Mouse (Mus musculus): Measurements from ENCODE around the gene Zc3h7b. TPM values are rescaled to one million over a fixed set of nuclear protein-coding genes. Genes with fewer than 3 reads are reported as not detected.

The Zc3h7b gene
- total RNA-seq, 4 experiments from 2014 or later: 61.4 to 72.3 (median 65.5) TPM

DNA sequence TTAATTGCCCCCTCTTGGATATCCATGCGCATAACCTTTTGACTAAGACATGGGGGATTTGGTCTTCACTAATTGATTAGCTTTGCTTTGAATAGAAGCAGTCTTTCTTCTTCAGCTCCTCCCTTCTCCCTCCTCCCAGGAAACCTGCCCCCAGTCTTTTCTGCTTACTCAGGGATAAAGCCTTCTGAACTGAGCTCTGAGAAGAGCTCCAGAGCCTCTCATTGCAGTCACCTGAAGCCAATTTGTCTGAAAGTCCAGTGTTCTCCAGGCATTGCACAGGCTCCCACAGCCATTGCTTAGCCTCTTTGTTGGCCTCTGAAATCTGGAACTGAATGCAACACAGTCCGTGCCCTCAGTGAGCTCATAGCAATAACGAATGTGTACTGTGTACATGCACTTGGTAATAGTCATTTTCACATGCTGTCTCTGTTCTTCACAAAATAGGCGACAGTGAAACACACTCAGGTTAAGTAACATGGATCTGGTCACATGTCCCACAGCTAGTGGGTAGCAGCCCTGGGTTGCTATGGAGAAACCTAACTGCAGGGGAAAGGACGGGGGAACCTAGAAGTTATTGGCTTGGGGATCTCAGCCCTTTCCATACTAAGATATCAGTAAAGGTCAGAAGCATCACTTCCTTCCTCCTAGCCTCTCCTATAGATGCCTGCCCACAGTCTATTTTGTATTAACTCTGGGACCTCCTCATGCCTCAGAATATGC lies 69.3 kb downstream of the Zc3h7b start:
- DNase-seq (ENCODE audit: low spot score): no peak

DNA sequence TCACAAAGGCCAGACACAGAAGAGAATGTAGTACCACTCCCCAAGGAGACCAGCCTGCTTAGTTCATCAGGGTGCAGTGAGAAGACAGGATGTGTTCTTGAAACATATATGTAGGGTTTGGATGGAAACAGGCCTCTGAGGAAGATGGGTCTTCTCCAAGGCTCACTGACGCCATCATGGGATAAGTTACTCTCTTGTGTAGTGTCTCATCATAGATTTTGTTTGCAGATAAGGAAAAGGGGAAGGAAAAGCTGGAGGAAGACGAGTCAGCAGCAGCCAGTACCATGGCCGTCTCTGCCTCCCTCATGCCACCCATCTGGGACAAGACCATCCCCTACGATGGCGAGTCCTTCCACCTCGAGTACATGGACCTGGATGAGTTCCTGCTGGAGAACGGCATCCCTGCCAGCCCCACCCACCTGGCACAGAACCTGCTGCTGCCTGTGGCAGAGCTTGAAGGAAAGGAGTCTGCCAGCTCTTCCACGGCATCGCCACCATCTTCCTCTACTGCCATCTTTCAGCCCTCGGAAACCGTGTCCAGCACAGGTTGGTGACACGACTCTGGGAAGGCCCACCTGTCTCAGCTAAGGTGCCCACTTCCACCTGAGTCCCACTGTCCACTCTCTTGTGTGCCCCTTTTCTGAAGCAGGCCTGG lies 70.0 kb downstream of the Zc3h7b start:
- no peak for DNase-seq (ENCODE audit: low spot score)

DNA sequence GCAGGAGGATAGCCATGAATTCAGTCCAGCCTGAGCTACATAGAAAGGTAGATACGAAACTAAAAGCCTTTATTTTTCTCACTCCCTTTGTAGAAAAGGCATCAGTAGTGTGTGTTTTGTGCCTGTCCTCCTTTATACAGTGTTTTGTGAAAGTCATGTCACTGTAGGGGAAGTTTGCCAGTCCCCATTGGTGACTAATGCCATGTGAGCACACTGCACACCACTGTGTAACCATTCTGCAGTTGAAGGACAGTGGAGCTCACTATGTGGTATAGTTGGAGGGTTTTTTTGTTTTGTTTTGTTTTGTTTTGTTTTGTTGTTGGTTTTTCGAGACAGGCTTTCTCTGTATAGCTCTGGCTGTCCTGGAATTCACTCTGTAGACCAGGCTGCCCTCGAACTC lies 73.5 kb downstream of the Zc3h7b start:
- no peak for DNase-seq (ENCODE audit: low spot score)

DNA sequence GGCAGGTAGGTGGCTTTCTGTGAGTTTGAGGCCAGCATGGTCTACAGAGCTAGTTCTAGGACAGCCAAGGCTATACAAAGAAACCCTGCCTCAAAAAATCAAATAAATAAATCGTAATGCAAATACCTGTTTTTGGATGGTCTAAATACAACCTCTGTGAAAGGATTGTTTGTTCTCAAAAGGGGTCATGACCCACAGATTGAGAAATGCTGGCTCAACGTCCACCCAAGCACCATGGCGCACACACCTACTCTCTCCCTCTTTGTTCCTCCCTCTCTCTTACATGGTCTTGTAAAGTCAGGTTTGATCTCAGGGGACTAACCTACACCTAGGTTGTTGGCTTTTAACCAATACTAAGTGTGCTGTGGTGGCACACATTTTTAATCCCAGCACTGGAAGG lies 77.8 kb downstream of the Zc3h7b start:
- no peak for DNase-seq (ENCODE audit: low spot score)

DNA sequence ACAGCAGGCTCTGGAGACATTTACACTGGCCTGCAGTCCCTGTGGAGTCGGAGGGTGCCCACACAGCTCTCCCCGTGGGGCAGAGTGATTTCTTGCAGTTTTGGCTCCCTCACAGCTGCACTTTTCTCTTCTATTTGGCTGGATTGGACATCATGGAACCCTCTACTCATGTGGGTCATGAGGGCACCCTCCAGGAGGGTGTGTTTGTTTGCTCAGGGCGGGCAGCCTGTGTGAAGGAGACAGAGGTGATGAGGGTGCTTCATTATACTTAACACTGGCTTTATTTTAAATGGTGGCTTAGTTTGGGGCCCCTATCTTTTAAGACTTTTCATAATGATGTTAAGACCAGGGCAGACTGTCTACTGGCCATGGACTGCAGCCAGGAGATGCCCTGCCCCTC lies 80.0 kb downstream of the Zc3h7b start:
- DNase-seq (ENCODE audit: low spot score): no peak

DNA sequence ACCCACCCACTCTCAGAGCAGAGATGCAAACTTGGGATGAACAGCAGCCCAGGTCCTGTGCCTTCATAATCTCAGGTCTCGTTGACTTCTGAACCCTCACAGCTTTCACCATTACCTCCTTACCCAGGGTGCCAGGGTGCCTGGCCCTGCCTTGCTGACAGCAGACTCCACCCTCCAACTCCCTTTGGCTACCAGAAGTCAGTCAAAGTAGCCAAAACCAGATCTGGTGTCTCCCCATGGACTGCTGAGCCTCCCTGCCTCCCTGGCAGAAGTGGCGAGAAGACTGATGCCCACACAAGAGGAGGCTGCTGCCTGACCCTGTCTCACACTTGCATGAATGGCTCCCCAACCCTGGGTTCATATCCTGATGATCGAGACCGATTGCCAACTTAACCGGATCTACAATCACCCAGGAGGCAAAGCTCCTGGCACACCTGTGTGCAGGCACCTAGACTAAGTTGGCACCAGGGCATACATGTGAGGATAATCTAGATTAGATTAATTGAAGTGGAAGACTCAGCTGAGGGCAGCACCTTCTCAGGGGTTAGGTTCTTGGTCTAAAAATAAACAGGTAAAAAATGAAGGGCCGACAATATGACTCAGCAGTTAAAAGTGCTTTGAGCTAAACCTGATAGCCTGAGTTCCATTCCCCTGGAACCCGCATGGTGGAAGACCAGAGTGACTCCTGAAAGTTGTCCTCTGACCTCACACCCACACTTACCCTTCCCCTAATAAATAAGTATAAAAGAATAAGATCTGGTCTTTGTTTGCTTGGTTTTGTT lies 83.8 kb downstream of the Zc3h7b start:
- DNase-seq (ENCODE audit: low spot score): no peak

DNA sequence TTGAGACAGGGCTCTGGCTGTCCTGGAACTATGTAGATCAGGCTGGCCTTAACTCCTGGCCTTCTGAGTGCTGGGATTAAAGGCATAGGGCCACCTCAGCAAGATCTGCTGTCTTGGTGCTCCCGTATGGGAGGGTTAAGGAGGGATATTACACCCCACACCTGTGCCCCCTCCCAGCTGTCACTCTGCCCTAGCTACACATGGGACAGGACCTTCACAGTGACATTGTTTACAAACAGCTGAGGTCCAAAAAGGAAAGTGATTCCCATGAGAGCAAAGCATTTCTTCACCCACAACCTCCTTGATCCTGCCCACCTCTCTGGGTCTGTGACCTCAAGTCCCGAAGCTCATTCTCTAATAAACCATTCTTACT lies 84.3 kb downstream of the Zc3h7b start:
- DNase-seq (ENCODE audit: low spot score): no peak

DNA sequence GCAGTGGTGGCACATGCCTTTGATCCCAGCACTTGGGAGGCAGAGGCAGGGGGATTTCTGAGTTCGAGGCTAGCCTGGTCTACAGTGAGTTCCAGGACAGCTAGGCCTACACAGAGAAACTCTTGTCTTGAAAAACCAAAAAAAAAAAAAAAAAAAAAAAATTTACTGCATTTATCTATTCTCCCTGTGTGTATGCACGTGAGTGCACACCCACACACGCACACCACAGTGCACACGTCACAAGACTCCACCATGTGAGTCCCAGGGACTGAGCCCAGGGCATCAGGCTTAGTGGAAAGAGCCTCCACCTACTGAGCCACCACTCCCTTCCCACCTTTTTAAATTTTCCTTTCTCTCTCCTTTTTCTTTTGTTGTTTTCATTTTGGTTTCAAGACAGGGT lies 85.7 kb downstream of the Zc3h7b start:
- no peak for DNase-seq (ENCODE audit: low spot score)

DNA sequence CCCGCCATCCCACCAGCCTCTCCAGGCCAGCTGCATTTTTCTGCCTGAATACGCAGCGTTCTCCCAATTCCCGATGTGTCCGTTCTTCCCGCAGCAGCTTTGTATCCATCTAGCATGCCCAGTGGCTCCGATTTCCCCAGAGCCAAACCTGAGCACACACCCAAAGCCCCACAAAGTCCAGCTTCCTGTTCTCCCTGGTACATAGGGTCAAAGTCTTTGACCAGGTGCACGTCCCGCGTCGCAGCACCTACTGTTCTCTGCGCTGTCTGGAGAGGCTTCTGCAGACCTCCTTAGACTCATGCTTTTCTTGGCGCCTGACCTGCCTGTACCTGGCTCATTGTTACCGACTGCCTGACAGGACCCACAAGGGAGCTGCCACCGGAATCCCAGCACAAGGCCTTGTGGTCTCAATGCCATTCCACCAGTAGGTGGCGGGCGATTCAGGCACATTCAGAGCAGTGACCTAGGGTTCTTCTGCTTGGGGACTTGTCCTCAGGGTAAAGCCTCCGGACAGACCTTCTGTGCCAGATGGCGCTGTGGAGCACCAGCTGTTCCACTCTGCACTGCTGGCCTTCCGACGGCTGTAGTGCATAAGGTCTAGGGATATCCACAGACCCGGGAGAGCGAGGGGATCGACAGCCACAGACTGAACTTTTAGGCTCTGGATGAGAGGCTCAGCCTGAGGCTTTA lies 86.4 kb downstream of the Zc3h7b start:
- DNase-seq (ENCODE audit: low spot score): peak; percentile 91

DNA sequence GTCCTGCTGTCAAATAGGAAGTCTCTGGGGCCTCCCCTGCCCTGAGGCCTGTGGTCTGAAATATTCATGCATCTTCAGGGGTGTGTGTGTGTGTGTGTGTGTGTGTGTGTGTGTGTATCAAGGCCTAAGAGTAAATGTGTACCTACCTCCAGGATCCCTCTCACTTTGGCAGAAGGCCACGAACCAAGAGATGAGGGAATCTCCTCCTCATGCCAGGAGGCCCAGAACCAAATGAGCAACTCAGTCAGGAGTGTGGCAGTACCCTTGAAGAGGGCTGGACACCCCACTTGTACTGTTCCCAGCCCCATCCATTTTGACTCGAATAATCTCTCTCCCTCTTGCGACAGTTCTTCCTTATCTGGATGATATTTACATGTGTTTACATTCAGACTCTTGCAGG lies 87.4 kb downstream of the Zc3h7b start:
- DNase-seq (ENCODE audit: low spot score): no peak

DNA sequence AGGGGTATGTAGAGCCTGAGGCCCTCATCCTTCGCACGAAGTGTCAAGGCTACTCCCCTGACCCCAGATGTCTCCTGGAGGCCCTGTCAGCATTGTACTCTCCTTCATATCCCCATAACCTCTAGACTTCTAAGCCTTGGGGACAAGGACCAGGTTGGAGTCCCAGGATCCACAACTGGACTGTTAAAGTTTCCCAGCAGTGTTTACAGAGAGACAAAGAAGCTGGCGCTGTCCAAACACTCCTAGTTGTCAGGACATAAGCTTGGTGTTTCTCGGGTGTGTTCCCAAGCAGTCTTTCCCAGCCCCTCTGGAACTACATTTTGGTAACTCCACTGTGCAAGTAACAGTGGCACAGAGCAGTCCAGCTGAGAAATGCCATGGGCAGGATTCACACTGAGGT lies 88.6 kb downstream of the Zc3h7b start:
- no peak for DNase-seq (ENCODE audit: low spot score)

DNA sequence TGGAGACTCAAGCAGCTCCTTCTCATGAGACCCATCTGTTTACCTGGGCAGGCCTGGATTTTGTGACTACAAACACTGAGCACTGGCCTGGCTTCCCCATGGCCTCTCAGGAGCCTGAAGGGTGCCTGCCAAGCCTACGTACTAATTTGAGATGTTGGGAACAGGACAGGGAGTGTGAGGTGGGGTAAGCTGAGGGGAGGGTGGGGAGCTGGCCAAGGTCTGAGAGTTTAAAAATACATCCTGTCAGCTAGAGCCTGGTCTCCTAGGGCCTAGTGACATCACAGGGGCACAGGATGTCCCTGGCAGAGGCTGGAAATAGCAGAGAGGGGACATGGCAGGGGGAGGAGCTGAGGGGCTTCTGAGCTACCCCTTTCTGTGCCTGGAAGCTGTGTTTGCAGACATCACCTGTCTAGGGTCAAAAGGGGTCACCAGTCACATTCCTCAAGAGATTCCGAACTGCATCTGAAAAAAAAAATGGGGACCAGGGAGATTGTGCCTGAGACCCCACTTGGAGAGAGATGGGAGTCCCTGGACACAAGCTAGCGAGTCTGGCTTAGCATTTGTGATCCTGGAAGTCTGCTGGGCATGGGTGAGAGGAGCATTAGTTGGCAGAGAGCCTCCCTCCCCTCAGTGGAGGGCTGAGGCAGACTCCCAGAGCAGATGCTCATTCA lies 89.4 kb downstream of the Zc3h7b start:
- peak; percentile 72 for DNase-seq (ENCODE audit: low spot score)

DNA sequence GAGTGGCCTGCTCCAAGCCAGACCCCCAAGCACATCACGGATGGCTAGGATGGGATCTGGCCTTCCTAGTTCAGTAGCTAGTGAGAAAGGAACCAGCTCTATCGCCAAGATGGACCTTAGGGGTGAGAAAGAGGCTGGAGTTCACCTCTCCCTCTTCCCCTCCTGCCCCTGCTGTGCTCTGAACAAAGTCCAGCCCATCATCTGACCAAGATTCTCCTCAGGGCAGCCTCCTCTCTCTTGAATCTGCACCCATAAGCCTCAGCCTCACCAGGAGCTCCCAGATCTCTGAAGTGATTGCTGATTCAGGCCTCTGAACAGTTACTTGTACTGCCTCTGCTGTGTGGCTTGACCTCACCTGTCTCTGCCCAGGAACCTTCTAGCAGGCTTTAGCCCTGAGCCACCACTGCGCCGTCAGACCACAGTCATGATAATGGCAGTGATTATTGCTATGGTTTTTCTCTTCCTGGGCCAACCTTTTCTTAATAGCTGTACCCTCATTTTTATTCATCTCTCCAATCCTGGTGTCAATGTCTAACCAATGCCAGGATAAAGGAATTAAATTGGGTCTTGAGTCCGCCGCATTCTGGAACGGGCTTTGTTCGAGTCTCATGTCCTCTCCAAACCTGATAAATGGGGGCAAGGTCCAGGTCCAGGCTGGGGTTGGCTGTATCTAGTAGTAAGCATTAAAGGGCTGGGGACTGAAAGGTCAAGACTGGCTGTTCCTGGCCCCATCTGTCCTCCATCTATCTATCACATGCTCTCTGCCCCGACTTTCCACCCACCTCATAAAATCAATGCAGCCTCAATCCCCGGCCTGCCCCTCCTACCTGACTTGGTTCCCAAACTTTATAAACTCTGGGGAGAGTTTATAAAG lies 90.4 kb downstream of the Zc3h7b start:
- DNase-seq (ENCODE audit: low spot score): no peak

DNA sequence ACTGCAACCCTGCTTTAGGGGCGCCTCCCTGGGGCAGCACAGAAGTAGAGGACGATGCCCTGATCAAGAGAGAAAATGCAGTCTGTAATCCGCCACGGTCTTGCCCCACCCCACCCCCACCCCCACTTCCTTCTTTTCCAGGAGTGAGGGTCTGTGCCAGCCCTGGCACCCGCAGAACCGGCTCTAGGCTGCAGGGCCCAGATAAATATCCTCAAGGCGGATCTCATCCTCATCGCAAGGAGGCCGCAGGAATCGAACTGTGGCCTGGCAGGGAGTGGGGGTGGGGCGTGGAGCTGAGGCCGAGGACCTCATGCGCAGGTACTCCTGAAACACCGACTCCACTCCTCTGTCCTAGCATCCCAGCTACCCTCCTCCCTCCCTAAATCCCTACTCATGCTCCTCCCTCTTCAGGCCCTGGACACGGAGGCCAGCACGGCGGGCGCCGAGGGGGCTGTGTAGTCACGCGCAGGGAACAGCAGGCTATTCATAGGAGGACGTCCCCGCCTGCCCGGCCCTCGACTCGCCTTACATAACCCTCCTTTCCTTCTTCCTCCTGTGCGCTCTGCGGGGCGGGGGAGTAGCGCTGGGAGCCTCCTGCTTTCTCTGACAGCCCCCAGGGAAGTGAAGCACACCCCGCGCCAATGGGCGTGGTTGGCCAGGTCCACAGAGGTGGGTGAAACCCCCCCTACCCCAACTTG lies 91.4 kb downstream of the Zc3h7b start:
- DNase-seq (ENCODE audit: low spot score): peak; percentile 94

DNA sequence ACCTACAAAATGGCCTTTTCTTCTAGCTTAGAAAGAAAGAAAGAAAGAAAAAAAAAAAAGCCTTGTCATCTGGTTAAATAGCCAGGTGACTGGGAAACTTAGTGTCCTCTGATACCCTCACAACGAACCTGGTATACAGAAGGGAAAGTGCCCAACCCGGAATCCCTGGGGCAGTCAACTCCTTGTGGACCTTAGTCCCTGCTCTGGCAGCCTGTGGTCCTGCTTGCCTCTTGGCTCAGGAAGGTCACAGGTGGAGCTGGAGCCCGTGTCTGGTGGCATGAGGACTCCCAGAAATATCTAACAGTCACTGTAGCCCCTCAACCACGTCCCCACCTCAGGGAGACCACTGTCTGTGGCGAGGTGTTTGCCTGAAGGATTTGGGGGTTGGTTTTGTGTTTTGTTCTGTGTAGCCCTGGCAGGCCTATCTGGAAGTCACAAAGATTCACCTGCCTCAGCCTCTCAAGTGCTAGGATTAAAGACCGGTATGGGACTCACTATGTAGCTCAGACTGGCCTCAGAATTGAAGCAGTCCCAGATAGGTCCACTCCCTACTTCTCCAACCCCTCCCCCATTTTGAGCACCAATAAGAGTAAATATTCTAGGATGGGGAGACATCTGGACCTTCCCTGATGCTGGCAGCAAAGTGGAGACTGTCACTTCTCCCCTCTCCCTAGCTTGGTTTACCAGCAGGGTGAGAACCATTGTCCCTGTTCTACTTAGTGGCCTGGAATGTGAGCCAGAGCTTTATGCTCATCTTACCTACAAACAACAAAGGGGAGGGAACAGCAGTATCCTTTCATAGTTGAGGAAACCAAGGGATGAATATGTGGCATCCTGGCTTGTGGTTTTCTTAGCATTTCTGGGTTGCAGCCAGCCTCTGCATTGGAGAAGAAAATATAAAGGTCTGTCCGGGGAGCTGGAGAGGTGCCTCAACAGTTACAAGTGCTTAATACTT lies 92.4 kb downstream of the Zc3h7b start:
- DNase-seq (ENCODE audit: low spot score): no peak

DNA sequence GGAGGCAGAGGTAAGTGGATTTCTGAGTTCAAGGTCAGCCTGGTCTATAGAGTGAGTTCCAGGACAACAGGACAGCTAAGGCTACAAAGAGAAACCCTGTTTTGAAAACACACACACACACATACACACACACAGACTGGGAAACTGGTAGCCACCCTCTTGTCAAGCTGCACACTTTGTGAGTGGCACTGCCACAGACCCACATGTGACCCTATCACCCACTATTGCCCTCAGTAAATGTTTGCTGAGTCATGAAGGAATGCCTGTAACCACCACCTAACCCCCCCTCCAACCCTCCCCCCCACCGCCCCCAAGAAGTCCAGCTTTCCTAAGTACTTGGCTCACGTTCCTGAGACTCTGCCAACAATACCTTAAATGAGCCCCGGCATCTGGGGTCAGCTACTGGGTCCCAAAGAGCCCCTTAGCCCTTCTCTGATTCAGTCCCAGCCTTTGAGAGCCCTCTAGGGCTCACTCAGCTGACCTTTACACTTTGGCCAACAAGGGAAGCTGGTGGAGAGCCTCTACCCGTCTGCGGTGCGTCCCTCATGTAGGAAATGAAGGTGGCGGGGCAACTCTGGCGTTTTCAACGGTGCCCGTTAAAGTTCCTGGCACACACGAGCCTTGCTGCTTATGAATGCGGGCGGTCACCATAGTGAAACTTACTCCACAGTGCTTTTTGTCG lies 93.8 kb downstream of the Zc3h7b start:
- no peak for DNase-seq (ENCODE audit: low spot score)

DNA sequence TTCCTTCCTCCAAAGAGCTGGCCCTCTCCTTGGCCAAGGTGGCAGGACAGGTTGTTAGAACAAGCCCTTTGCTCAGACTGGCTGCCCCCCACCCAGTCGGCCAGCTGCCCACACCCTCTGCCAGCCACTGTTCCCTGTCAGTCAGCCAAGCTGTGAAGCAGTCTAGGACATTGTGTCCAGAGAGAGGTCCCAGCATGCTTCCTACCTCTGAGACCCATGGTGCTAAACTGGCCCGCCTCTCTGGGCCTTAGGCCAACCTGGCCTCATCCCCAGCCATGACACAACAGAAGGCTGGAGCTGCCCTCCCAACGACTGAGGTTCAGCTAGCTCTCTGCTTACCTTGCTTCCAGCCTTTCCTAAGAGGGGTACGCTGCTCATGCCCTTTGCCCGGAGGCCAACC lies 94.8 kb downstream of the Zc3h7b start:
- DNase-seq (ENCODE audit: low spot score): peak; percentile 93

DNA sequence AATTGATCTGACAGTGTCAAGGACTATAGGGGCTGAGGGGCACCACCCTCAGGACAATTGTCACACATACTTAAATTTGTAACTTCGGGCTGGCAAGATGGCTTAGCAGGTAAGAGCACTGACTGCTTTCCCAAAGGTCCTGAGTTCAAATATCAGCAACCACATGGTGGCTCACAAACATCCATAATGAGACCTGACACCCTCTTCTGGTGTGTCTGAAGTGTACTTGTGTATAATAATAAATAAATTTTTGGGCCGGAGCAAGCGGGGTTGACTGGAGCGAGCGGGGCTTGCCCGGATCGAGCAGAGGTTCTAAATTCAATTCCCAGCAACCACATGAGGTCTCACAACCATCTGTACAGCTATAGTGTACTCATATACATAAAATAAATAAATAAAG lies 95.4 kb downstream of the Zc3h7b start:
- DNase-seq (ENCODE audit: low spot score): no peak
